Mouse (Mus musculus): ENCODE results near the gene Rpl41. TPM values are rescaled to one million over a fixed set of nuclear protein-coding genes. Genes with fewer than 3 reads are reported as not detected.
"Not testable (repeated sequence)": the region's sequence is repeated elsewhere in the genome, so short reads cannot be mapped to it uniquely, and the experiment has no call there.

Rpl41 gene
- total RNA-seq, 2 experiments from 2014 or later: 2,762 to 2,852 TPM

- DNase-seq: no peak
Observed at GRCm38 (mm10) chr10:128556963-128557362, 7.9 kb upstream of the Rpl41 start.

GRCm38 (mm10) chr10:128556286-128556685 is 7.2 kb upstream of the Rpl41 start:
- no peak for DNase-seq

GRCm38 (mm10) chr10:128555567-128555966 is 6.5 kb upstream of the Rpl41 start:
- DNase-seq: not testable (repeated sequence)

- not testable (repeated sequence) for DNase-seq
Observed at GRCm38 (mm10) chr10:128550144-128550823, 1.2 kb upstream of the Rpl41 start.

GRCm38 (mm10) chr10:128549682-128550057 is 565 bp upstream of the Rpl41 start:
- DNase-seq: not testable (repeated sequence)

- not testable (repeated sequence) for DNase-seq
Observed at GRCm38 (mm10) chr10:128548051-128548791, 884 bp downstream of the Rpl41 start.

GRCm38 (mm10) chr10:128547361-128548032 is 1.6 kb downstream of the Rpl41 start, which contains the start of gene Zc3h10:
TSS of gene Zc3h10 (minus strand) at chr10:128547774.
- peak; percentile 95 for DNase-seq

GRCm38 (mm10) chr10:128546787-128547186 is 2.3 kb downstream of the Rpl41 start:
- no peak for DNase-seq

GRCm38 (mm10) chr10:128546361-128546760 is 2.7 kb downstream of the Rpl41 start:
- DNase-seq: no peak

GRCm38 (mm10) chr10:128545570-128545898 is 3.6 kb downstream of the Rpl41 start:
- DNase-seq: no peak

- no peak for DNase-seq
Observed at GRCm38 (mm10) chr10:128544674-128545569, 4.2 kb downstream of the Rpl41 start.

GRCm38 (mm10) chr10:128544151-128544657 is 4.9 kb downstream of the Rpl41 start:
- no peak for DNase-seq

- DNase-seq: no peak
Observed at GRCm38 (mm10) chr10:128543100-128543499, 6.0 kb downstream of the Rpl41 start.

- DNase-seq: no peak
Observed at GRCm38 (mm10) chr10:128538340-128538870, 10.7 kb downstream of the Rpl41 start.

GRCm38 (mm10) chr10:128536266-128536940 is 12.7 kb downstream of the Rpl41 start:
- peak; percentile 87 for DNase-seq

- no peak for DNase-seq
Observed at GRCm38 (mm10) chr10:128535624-128536265, 13.4 kb downstream of the Rpl41 start.

- no peak for DNase-seq
Observed at GRCm38 (mm10) chr10:128535206-128535605, 13.9 kb downstream of the Rpl41 start.

- no peak for DNase-seq
Observed at GRCm38 (mm10) chr10:128526366-128527356, 22.4 kb downstream of the Rpl41 start.

- DNase-seq: peak; percentile 93
Observed at GRCm38 (mm10) chr10:128525671-128526308, 23.3 kb downstream of the Rpl41 start, which contains the start of gene Esyt1. TSS of gene Esyt1 (minus strand) at chr10:128525871.
